Mouse (Mus musculus): Measurements from ENCODE around the gene Sumf1.
A peak's percentile ranks its signal among the peaks of the same experiment; 100 is the strongest.

The Sumf1 gene

GRCm38 (mm10) chr6:108145241-108145640 lies 40.1 kb downstream of the Sumf1 start:
- no peak for DNase-seq

DNA sequence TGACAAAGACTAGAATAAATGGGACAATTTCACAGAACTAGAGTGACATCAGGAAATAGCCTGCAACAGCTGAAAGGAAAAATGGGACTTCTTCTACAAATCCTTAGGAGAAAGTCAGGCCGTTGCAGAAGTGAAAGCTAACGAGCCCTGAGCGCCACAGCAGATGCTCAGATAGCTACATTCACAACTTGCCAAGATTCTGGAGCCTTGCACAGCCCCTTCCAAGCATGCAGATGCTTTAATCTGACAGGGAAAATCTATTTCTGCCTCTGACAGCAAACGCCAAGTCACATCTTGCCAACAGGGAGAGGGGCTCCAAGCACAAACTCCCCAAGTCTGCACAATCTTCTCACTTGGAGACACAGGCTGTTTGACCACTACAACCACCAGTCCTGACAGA lies 42.6 kb downstream of the Sumf1 start:
- no peak for DNase-seq

GRCm38 (mm10) chr6:108140722-108141490 lies 44.5 kb downstream of the Sumf1 start:
- peak; percentile 28 for DNase-seq

DNA sequence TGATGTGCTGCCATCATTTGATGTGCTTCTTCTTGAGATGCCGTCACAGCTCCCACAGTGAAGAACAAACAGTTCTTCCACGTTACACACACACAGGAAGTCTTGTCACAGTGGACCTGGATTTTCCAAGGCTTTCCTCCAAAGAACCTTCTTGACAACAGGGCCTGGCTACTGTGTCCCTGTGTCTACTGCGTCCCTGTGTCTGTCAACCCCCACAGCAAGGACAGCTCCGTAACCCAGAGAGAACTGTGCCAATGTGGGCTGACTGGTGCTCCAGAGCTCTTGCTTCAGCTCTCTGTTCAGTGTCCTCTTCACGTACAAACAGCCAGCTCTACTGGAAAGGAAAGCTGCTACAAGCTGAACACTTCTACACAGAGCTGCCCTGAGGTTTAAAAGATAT lies 48.4 kb downstream of the Sumf1 start:
- DNase-seq, result no peak

DNA sequence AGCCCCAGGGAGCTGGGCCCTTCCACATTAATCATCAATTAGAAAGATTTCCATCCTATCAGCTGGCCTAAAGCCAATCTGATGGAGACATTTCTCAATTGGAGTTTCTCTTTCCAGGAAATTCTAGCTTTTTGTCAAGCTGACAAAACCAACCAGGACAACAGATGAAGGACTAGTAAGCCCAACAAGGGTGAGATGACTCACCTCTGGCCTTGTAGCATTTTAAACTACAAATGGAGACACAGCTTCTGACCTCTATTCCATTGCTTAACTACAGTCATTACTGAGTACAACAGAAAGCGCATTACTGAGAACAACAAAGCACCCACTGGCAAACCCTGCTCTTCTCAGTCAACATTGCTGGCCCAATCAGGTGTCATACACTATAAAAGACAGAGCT lies 49.1 kb downstream of the Sumf1 start:
- no peak for DNase-seq

DNA sequence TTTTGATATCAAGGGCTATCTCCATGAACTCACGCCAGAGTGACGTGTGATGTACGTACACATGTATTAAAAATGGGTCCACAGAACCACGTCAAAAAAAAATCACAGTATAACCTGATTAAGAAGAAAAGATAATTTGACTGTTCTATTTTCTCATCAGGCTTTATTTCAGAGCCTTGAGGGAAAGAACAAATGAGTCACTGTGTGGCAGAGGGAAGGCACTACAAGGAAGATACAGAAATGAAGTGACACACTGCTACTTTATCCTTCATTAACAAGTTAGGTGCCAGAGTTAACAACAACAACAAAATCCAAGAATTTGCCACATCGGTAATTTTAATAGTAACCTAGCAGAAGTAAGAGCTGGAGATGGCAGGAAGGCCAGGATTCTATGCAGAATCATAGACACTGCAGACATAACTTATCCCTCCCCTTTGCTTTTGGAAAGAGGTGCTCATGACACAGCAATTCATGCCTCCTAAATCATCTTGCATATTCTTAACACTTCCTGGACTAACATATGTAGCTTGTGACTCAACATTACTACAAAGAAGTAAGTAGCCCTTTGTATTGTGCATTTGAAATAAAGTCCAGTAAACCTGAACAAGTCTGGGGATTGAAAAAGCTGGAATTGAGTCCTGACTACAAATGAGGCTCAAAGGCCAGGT lies 53.0 kb downstream of the Sumf1 start:
- no peak for DNase-seq

DNA sequence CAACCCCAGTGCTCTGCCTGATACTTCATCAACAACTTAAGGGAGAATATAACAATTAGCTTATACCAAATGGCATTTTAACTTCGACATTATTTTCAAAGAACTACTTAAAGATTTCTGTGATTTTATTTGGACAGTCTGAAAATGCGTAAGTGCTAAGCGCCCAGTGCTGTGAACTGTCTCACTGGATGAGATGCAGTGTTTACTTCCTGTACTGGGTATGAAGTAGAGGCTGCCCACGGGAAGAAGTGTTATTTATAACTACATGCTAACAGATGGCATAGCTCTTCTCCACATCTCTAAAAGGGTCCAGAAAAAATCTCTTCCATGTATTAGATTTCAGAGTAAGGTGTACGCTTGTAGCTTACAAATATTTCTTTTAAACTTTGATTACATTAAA lies 54.7 kb downstream of the Sumf1 start:
- no peak for DNase-seq

DNA sequence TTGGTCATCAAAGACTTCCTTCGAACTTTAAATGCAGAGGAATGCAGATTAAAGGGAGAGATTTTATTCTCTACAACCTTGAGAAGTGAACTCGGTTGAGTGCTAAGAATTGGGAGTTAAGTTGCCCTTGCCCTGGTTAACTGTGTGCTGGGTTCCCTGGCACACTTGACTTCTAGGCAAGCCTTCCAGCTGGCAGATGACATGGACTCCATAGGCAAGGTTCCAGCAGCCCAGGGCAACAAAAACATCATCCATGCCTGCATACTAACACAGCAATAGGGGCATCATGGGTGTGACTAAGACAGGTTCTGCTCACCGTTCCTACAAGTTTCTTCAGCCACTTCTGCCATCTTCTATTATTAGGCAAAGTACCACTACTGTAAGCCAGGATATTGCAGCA lies 58.8 kb downstream of the Sumf1 start:
- no peak for DNase-seq

GRCm38 (mm10) chr6:108125474-108125873 lies 59.9 kb downstream of the Sumf1 start:
- no peak for DNase-seq

GRCm38 (mm10) chr6:108117881-108118280 lies 67.5 kb downstream of the Sumf1 start:
- no peak for DNase-seq

- no peak for DNase-seq
Observed at GRCm38 (mm10) chr6:108114971-108115370, 70.4 kb downstream of the Sumf1 start.

DNA sequence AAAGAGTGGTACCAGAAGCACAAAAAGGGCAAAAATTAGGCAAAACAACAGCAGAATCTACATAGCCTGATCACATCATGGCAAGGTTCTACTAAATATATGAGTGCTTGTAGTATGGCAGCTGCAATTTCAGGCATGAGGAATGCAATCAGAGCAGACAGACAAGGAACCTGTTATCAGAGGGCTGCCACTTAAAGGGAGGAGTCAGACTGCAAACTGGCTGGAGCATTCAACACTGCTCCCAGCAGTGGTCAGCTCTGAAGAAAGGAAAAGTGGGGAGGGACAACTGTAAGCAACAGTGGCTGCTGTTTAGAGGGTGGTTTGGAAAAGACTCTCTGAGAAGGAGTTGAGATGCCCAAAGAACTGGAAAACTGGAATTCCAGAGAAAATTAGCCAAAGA lies 73.7 kb downstream of the Sumf1 start:
- DNase-seq, result no peak

- DNase-seq, result no peak
Observed at GRCm38 (mm10) chr6:108110336-108110735, 75.0 kb downstream of the Sumf1 start.

GRCm38 (mm10) chr6:108107376-108107775 lies 78.0 kb downstream of the Sumf1 start:
- DNase-seq, result no peak

DNA sequence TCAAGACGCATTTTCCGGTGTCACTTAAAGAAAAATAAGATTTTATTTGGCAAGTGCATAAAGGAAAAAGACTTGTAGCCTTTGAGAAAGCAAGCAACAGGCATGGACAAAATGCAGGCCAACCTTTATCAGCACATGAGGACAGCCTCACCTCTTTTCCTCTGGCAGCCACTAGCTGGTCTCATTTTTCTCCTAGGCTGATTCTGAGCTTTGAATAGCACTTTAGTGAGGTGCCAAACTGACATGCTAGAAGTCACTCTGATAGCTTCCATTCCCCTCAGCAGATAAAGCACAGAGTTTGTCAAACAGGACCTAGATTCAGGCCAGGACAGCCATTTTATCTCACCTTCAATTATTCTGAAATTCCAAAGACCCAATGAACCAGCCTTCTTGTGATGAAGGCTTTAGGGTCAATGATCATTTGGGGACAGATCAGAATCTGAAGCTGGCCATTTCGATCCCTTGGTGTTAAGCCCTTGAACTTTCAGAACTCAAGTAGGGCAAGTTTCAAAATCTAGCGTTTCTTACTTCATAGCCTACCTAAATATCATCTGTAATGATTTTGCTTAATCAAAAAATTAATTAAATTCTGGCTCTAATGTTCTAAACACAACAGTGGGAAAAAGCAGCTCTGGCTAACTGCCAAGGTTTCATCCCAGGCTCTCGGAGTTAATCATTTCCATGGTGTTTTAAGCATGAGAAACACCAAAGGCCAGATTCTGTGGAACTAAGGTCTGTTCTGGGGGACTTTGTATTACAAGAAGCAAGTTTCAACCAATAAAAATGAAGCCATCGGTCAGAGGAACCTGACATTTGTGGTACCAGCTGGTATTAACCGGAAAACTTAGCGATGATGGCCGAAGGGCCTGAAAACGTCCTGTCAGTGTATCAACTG lies 83.2 kb downstream of the Sumf1 start:
- peak; percentile 81 for DNase-seq

DNA sequence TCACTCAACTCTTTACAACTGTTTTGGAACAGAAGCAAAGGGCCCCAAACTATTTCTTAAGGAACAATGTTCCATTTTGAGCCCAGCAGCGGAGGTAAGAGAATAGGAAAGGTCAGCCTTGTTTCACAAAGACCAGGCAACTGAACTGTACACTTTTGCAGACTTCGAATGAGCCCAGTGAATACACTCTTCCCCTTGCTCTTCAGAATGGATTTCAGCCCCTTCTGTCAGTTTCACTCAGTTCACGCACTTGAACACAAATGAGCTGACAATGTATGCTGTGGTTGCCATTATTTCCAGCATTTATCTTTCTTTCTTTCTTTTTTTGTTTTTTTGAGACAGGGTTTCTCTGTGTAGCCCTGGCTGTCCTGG lies 86.5 kb downstream of the Sumf1 start:
- DNase-seq, result no peak

- peak; percentile 82 for DNase-seq
Observed at GRCm38 (mm10) chr6:108098171-108098845, 87.1 kb downstream of the Sumf1 start.

GRCm38 (mm10) chr6:108095445-108095844 lies 89.9 kb downstream of the Sumf1 start:
- no peak for DNase-seq

DNA sequence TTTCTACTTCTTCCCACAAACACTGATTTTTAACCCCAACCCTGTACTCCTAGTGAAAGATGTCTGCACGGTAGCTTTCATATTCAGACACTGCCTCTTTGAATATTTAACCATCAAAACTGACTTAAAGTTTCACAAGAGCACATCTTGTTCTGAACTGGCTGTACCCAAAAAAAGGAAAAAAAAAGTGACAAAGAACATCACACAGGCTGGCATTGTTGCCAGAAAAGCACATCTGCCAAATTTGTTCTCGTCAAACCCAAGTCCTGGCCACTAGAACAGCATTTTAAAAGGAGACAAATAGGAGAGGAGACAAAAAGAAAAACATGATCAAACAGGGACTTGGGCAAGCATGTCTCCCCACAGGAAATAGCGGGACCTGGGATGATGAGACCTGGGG lies 91.9 kb downstream of the Sumf1 start:
- DNase-seq, result no peak

- DNase-seq, result no peak
Observed at GRCm38 (mm10) chr6:108092646-108093045, 92.7 kb downstream of the Sumf1 start.

DNA sequence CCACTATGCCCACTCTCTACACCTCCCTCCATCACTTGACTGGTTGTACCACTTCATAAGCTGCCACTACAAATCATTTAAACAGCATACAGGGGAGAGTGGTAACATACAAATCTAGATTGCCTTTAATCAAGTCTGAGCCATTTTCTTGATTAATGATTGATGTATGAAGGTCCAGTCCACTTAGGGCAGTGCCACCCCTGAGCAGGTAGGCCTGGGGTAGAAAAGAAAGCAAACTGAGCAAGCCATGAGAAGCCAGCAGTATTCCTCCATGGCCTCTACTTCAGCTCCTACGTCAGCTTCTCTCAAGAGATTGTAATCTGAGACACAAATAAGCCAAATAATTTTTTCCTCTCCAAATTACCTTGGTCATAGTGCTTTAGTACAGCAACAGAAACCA lies 94.1 kb downstream of the Sumf1 start:
- no peak for DNase-seq

DNA sequence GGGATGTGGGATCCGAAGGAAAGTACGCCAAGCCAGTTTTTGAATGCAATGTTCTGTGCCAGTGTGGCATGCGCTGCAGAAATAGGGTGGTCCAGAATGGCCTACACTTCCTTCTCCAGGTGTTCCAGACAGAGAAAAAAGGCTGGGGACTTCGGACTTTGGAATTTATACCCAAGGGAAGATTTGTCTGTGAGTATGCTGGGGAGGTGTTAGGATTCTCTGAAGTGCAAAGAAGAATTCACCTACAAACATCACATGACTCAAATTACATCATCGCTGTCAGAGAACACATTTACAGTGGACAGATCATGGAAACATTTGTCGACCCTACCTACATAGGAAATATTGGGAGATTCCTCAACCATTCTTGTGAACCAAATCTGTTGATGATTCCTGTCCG lies 109.5 kb downstream of the Sumf1 start:
- no peak for DNase-seq

GRCm38 (mm10) chr6:108074624-108075023 lies 110.8 kb downstream of the Sumf1 start:
- no peak for DNase-seq

Measured in kidney, postnatal 10 days (tissue).